Mouse (Mus musculus): ENCODE measurements at regions not wholly inside any gene's neighbourhood (a gene's known extent, or its start where the extent isn't known, plus 50 kb on each side); places are given as distances from the start of the nearest gene placed in this dataset.

- TF ChIP-seq POLR2A (IDR thresholded peaks at IDR 0.05; ENCODE audit: insufficient read length, low read depth) (no peak), MYOG (IDR thresholded peaks at IDR 0.05; ENCODE audit: control insufficient read depth in 1 of 3, insufficient read depth in 1 of 3, insufficient read length in 2 of 3, low read depth in 2 of 3) (no peak), MAX (IDR thresholded peaks at IDR 0.05; ENCODE audit: low read depth) (no peak), TCF3 (IDR thresholded peaks at IDR 0.05; ENCODE audit: insufficient read length, low read depth) (no peak), USF1 (IDR thresholded peaks at IDR 0.05; ENCODE audit: low read depth) (no peak), POLR2AphosphoS2 (IDR thresholded peaks at IDR 0.05; ENCODE audit: insufficient read length, low read depth) (no peak), REST (IDR thresholded peaks at IDR 0.05; ENCODE audit: insufficient read depth, insufficient read length) (no peak), CEBPB (IDR thresholded peaks at IDR 0.05; ENCODE audit: insufficient read depth, poor library complexity, severe bottlenecking) (peak; percentile 63; the same call in 1 of the 2 replicates)
These were observed 130.7 kb downstream of the Kcna5 start for GRCm38 (mm10) chr6:126404331-126405070.

All from myocyte (in vitro differentiated cells).